Mouse (Mus musculus): ENCODE measurements at regions not wholly inside any gene's neighbourhood (a gene's known extent, or its start where the extent isn't known, plus 50 kb on each side); places are given as distances from the start of the nearest gene placed in this dataset.

DNA sequence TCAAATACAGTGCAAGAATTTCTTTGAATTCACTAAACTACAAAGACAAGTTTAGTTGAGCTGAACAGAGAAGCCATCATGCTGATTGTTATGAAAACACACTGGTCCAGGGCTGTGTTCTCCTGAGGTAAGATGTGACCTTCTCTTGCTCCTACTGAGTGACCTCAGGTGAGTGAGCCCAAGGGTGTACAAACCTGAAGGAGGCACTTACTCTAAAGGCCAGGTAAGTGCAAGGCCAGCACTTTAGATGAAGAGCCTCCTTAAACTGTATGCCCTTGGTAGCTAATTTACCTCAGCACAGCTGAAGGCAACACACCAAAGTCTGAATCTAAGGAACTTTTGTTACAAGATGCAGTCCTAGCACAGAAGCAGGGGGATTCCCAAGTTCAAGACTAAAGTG, 128.7 kb upstream of the Lef1 start:
- in situ Hi-C loops (cut with MboI; ENCODE audit: unreplicated experiment in 2 of 2), result no loop called here

- in situ Hi-C loops (cut with MboI; ENCODE audit: unreplicated experiment in 2 of 2), result no loop called here
Observed at GRCm38 (mm10) chr3:130978986-130979642, 131.2 kb upstream of the Lef1 start.

DNA sequence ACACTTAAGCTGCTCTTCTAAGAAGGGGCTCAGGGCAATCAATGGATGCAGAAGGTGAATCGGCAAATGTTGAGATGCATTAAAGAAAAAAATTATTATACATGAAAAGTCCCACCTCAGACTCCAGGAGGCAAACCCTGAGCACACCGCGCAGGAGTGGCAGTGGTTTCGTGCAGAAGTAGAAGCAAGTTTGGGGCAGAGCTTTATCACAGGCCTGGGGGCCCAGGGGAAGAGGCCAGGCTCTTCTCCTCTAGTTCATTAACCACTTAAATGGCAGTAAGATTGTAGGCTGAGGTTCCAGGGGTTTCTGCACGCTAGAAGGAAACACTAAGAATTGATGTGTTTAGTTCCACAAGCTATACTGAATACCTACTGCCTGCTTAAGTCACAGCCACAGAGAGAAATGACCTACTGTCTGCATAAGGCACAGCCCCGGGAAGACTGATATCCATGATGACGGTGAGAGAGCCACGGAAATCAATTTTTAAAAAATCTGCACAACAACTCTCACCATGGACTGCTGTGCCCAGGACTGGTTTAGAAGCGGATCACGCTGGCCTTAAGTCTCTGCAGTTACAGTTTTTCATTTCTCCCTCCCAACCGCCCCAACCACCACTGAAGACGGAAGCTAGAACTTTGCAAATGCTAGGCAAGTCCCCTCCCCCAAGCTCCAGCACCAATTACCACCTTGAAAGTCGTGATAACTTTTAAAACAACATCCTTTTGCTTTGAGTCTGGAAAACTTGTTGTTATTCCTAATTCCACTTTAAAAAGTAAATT, 132.2 kb upstream of the Lef1 start:
- in situ Hi-C loops (cut with MboI; ENCODE audit: unreplicated experiment in 2 of 2), result no loop called here

DNA sequence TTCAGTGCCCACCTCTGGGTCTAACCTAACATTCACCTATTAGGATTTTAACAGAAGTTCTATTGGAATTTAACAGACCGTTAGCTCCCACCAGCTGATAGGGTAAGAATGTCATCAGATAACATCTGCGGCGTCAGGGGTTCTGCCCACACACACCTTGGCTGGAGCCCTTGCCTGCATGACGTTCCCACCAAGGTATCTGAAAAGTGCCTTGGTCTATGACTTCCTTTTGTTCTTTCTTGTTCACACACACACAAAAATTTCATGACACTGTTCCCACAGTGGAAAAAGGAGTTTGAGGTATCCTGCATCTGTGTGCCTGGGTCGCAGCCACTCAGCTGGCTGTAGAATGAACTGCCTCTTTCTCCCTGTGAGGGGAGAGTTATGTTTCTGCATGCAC, 134.1 kb upstream of the Lef1 start:
- in situ Hi-C loops (cut with MboI; ENCODE audit: unreplicated experiment in 2 of 2), result no loop called here

DNA sequence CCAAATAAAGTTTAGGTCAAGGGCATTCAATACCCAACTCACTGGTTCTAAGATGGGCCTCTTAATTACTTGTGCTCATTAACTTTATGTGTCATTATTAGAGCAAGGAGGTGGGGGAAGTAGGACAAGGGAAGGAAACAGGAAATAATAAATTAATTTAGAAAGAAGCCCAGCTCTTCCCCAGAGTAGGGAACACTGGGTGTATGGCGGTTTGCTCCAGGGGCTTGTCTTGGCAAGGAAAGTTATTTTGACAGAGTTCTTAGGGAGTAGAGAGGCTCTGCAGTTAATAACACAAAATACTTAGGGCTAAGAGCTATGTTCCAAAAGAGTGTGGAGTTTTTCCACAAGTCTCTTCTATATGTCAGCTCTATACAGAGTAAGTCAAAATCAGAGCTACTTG, 135.0 kb upstream of the Lef1 start:
- in situ Hi-C loops (cut with MboI; ENCODE audit: unreplicated experiment in 2 of 2), result no loop called here

GRCm38 (mm10) chr3:130972126-130972525, 138.1 kb upstream of the Lef1 start:
- in situ Hi-C loops (cut with MboI; ENCODE audit: unreplicated experiment in 2 of 2), result no loop called here

DNA sequence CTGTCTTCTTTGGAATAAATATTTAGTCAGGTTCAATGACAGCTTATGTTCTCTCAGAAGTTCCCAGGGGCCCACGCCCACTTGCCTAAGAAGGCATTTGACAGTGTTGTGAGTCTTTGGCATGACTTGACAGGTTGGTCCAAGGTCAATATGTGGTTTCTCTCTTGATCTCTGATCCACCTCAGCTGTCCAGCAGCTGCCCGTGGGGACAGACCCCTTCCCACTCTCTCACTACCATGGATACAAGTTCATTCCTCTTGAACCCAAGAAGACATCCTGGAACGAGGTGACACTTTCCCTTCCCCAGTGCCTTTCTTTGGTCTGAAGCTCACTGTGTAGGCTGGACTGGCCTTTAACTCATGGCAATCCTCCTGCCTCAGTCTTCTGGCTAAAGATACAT, 145.0 kb upstream of the Lef1 start:
- in situ Hi-C loops (cut with MboI; ENCODE audit: unreplicated experiment in 2 of 2), result no loop called here

DNA sequence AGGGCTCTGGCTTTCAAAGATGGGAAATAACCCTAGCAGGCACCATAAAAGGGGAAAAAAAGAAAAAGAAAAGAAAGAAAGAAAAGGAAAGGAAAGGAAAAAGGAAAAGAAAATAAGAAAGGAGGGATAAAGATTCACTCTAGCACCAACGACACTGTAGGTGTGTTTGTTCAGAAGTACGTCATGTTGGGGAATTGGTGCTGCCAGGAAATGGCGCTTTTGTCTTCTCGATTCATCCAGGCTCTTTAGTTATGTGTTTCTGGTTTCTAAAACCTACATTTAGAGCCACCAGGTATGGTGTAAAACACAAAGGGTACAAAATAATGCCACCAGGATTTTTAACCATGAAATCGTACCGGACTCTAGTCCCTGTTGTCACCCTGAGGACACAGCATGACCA, 146.2 kb upstream of the Lef1 start:
- in situ Hi-C loops (cut with MboI; ENCODE audit: unreplicated experiment in 2 of 2), result no loop called here

GRCm38 (mm10) chr3:130963625-130964024, 146.6 kb upstream of the Lef1 start:
- in situ Hi-C loops (cut with MboI; ENCODE audit: unreplicated experiment in 2 of 2), result no loop called here

DNA sequence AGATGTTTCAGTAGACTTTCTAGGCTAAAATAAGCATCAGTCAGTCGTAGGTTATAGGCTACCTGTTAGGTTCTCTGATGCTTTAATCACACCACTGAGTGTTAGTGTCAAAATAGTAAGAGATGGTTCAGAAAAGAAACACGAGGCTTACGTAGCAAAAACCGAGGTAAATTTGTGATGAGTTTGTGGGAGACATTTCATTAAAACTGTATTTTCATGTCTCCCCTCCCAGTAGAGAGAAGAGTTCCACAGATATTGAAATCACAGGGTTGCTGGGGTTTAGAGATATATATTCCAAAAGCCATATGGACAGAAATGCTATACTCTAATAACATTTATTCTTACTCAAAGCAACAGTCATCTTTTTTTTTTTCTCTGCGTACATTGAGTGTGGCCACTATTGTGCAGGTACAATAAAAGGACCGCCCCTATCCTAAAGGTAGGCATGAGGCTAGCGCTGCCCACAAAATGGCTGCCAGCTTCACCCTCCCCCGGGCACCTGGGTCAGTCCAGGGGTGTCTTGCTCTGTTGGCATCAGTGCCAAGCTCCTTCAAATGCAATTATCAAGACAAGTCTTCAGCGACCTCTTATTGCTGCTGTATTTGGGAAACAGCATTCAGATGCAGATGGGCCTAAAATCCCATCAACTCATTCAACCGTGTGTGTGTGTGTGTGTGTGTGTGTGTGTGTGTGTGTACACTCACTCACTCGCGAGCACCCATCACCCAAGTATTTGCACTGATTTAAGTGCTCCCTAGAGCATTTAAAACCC, 147.4 kb upstream of the Lef1 start:
- in situ Hi-C loops (cut with MboI; ENCODE audit: unreplicated experiment in 2 of 2), result no loop called here

DNA sequence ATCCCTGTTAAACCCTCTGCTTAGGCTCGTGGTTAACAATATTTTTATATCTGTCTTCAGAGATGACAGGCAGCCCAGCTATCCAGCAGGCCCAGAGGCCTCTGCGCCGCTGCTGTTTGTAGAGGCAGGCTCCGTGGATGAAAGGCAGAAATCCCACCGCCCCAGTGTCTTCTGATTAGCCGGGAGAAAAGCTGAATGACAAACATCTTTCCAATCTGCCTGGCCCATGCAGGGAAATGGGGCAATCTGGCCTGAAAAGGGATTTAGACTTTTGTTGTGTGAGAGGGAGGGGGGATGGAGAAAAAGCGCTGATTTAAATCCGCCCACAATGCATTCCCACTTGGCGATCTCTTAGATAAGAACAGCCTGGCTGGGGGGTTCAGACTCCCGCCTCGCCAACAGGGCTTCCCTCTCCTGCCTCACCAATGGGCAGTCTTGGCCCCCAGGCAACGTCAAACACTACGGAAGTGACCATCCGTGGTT, 148.1 kb upstream of the Lef1 start:
- in situ Hi-C loops (cut with MboI; ENCODE audit: unreplicated experiment in 2 of 2), result no loop called here

DNA sequence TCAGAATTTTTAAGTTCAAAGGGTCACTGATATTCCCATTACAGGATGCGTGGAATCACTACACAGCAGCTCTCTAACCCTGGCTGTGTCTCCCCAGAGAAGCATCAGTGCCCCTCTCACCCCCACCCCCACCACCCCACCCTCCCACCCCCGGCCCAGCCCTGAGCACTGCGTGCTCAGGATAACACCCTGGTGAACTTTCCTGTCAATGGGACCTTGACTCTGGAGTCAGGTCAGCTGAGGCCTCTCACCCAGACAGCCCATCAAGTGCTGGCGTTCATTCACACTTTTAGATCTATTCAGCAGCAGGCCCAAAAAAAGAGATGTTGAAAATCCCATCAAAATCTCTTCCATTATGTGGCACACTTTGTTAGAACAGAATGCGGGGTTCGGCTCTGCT, 148.6 kb upstream of the Lef1 start:
- in situ Hi-C loops (cut with MboI; ENCODE audit: unreplicated experiment in 2 of 2), result no loop called here

GRCm38 (mm10) chr3:130955958-130956357, 154.3 kb upstream of the Lef1 start:
- in situ Hi-C loops (cut with MboI; ENCODE audit: unreplicated experiment in 2 of 2), result no loop called here

DNA sequence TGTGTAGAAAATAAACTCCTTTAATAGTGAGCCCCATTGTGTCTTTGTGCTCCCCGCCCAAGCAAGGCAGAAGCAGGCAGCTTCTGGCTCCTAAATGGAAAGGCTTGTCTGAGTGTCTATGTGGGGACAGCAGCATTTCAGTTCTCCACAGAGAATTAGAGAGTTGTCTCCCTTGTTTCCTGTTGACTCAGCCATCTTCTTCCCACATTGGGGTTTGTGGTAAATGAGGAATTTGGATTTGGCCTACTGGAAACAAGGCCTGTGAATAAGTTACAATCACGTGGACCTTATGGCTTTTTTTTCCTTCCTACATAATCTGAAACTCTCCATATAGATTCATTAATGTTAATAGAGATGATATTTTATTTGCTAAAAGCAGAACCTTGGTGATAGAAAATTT, 158.9 kb upstream of the Lef1 start:
- in situ Hi-C loops (cut with MboI; ENCODE audit: unreplicated experiment in 2 of 2), result no loop called here

DNA sequence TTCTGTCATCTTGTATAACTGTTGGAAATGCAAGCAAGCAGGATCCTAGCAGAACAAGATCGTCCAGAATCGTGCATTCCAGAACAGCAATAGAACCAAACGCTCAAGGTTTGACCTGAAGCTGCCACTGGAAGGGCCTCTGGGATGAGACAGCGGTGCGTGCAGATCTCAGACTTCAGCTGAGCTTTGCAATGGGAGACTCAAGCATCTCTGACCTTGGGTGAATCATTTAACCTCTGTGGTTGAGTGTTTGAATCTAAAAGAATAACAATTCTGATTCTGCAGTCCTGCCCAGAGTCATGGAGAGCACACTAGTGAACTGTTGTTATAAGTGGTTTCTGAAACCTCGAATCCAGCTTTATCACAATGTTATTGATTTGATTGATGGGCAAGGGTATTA, 159.4 kb upstream of the Lef1 start:
- in situ Hi-C loops (cut with MboI; ENCODE audit: unreplicated experiment in 2 of 2), result no loop called here

DNA sequence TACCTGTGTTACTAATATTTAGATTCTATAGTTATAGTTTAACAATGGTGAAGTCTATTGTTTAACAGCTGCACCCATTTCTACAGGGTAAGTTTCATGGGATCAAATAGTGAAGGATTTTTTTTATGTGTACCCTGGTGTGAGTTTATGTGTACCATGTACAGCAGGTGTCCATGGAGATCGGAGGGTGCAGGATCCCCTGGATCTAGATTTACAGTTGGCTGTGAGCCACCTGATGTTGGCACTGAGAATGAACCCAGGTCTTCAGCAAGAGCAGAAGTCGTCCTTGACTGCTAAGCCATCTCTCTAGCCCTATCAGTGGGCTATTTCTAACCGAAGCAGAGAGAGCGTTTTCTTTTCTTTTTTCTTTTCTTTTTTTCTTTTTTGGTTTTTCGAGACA, 162.4 kb upstream of the Lef1 start:
- in situ Hi-C loops (cut with MboI; ENCODE audit: unreplicated experiment in 2 of 2), result no loop called here

DNA sequence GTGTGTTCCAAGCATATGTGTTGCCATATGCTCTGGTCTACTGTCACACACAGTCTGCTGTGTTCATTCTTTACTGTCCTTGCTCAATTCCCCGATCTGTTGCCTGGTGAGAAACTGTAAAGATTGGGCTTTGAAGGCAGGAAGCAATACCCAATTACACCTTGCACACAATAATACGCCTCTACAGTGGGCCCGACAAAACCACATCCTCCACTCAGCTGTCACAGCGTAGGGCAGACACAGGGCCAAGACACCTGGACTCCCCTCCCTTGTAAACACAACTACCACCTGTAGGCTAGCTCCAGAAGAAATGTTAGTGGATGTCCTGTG, 163.0 kb upstream of the Lef1 start:
- in situ Hi-C loops (cut with MboI; ENCODE audit: unreplicated experiment in 2 of 2), result no loop called here

DNA sequence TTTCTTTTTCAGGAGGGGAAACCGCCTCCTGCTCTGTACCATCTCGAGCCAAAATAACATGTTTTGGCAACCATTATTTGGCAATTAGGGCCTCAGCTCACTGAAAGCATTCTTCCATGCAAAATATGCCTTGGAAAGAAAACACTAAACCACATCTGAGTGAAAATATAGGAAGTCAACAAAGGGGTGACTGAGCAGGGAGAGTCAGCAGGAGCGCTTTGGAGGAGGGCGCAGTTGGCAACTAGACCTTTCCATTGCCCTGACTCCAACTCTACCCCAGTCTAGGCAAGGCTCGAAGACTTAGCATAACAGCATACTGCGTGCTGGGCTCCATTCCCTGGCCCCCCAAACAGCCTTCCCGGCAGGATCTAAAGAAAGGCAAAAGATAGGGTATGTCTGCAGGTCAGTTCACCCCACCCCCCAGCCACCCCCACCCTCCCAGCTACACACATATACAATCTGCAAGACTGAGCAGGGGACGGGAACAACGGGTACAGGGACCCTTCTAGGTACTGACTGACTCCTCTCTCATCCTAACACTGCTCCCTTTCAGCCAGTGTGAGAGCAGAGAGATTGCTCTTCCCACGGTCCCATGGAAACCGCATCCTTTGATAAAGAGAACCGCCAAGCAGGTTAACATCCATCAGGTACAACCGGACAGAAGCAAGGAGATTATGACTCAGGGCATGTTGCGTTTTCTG, 163.5 kb upstream of the Lef1 start:
- in situ Hi-C loops (cut with MboI; ENCODE audit: unreplicated experiment in 2 of 2), result no loop called here

DNA sequence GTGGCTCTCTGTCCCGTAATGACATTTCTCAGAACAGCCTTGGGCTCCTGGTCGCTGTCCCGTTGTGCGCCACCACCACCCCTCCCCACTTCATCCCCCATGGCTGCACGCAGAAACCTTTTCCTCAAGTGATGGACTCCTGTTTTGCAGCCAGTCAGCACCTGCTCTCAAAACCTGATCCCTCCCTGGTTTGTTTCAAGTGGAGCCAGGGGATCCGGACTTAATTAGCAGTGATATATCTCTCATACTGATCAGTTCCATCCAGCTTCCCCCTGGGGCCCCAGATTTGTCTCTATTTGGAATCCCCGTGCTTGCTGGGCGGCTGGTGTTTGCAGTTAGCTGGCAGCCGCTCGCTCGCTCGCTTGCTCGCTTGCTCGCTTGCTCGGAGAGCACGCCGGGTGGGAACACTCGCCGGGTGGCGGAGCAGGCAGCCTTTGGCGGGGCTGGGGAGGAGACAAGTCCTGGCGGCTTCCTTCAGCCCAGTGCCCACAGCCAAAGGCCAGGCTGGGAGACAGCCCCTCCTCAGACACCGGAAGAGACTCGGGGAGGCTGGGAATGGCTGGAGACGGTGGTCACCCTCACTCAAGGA, 164.3 kb upstream of the Lef1 start:
- in situ Hi-C loops (cut with MboI; ENCODE audit: unreplicated experiment in 2 of 2), result no loop called here

DNA sequence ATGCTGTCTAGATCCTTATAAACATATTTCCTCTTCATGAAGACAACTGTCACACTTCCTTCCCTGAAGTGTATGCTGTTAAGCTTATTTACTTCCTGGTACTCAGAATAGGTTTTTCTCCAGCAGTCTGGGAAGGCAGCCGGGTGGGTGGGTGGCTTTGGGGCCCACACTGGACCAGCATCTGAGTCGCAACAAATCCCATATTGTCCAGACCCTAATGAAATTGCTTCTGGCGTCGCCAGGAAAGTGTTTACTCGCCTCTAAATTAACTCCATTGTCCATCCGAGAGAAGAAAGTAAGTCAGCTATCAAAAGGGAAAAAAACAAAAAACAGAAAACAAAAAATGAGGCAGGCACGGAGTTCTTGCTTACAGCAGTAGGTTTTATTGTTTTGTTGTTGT, 164.9 kb upstream of the Lef1 start:
- in situ Hi-C loops (cut with MboI; ENCODE audit: unreplicated experiment in 2 of 2), result no loop called here

DNA sequence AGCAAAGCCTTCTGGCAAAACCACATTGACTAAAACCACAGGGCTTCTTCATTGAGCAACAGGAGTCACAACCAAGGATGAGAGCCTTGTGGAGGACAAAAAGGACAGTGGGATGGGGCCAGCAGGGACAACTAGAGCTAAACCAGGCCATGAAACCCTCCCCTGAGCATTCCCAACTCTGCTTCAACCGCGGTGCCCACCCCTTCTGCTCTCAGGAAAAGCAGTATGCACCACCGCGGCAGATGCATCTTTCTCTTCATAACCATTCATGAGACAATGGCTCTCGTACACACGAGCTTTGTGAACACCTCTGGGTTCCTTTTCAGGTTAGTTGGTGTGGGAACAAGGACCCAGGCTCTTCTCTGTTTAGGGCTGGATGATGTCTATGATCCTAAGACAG, 166.0 kb upstream of the Lef1 start:
- in situ Hi-C loops (cut with MboI; ENCODE audit: unreplicated experiment in 2 of 2), result no loop called here

All from v-Abl transformed pro-B cells (cell line).